9 mouse cellular contexts compared by ENCODE assay signal in genomic region chr19:4045966-4046865, GRCm38 (mm10). TPM values are rescaled to one million over a fixed set of nuclear protein-coding genes. Genes with fewer than 3 reads are reported as not detected.
A peak's percentile ranks its signal among the peaks of the same experiment; 100 is the strongest.
DNase-seq lines count a peak whose midpoint lies in the region; ATAC-seq and TF ChIP-seq lines count a peak whose summit lies in the region.
"Had no signal": no experiment of that assay in that cellular context is flagged by ENCODE, and none has a peak within 500 bp of the region (broad histone marks: within the 10 kb centered on the region; RNA-seq: fewer than 3 reads in every experiment).

Gene Gstp2, minus strand, starts transcription at chr19:4046023.

- TF ChIP-seq EP300 in ES-Bruce4 (IDR thresholded peaks at IDR 0.05; ENCODE audit: insufficient read depth, low read depth, low read length): peak; percentile 86
- no peak for TF ChIP-seq EP300 in heart, postnatal 0 days (IDR thresholded peaks at IDR 0.05; ENCODE audit: low read depth)

- no peak within 1 kb of the TSS for H3K4me3 ChIP-seq in ES-Bruce4 (ENCODE audit: low read depth, low read length)
- peak within 1 kb of the TSS; percentile 7; the same call in 1 of the 2 replicates for H3K4me3 ChIP-seq in heart, postnatal 0 days (ENCODE audit: low read depth, low read length)
- peak within 1 kb of the TSS; percentile 38 for H3K4me3 ChIP-seq in liver, embryonic 16.5 days (ENCODE audit: low read depth, low read length)

- H3K36me3 ChIP-seq in ES-Bruce4 (ENCODE audit: control insufficient read depth, insufficient read depth, low read length, poor library complexity, severe bottlenecking): no peaks in the 10 kb centered on the region
- no peaks in the 10 kb centered on the region for H3K36me3 ChIP-seq in heart, postnatal 0 days (replicated peaks; ENCODE audit: control insufficient read depth, insufficient read depth, low read length)
- no peaks in the 10 kb centered on the region for H3K36me3 ChIP-seq in liver, embryonic 16.5 days (ENCODE audit: control insufficient read depth, insufficient read depth)

- no peak for TF ChIP-seq POLR2A in ES-Bruce4 (IDR thresholded peaks at IDR 0.05; ENCODE audit: insufficient read depth, low read length)

- H3K4me1 ChIP-seq in ES-Bruce4 (ENCODE audit: control insufficient read depth, insufficient read depth, low read length): no peaks in the 10 kb centered on the region
- no peaks in the 10 kb centered on the region for H3K4me1 ChIP-seq in heart, postnatal 0 days (ENCODE audit: control insufficient read depth, insufficient read depth)
- peaks cover 35% of the 10 kb centered on the region for H3K4me1 ChIP-seq in liver, embryonic 16.5 days (ENCODE audit: control insufficient read depth, low read depth, low read length)

- peak within 1 kb of the TSS; percentile 40 for H3K4me2 ChIP-seq in heart, postnatal 0 days (ENCODE audit: low read depth, low read length)
- H3K4me2 ChIP-seq in liver, embryonic 16.5 days (ENCODE audit: low read depth, low read length): peak within 1 kb of the TSS; percentile 66

- H3K9me3 ChIP-seq in ES-Bruce4 (replicated peaks; ENCODE audit: control insufficient read depth, insufficient read depth, low read length, poor library complexity, severe bottlenecking): peaks cover 15% of the 10 kb centered on the region
- H3K9me3 ChIP-seq in heart, postnatal 0 days (replicated peaks; ENCODE audit: control insufficient read depth, low read length): no peaks in the 10 kb centered on the region
- no peaks in the 10 kb centered on the region for H3K9me3 ChIP-seq in liver, embryonic 16.5 days (replicated peaks; ENCODE audit: control insufficient read depth, low read length)

- H3K9ac ChIP-seq in ES-Bruce4 (ENCODE audit: low read depth, poor library complexity, severe bottlenecking): no peak within 1 kb of the TSS
- H3K9ac ChIP-seq in heart, postnatal 0 days (replicated peaks; ENCODE audit: low read depth, low read length): no peak within 1 kb of the TSS
- H3K9ac ChIP-seq in liver, embryonic 16.5 days (ENCODE audit: low read depth, low read length): peak within 1 kb of the TSS; percentile 45

- ATAC-seq in erythroblast, adult 5-6 weeks (replicated peaks; ENCODE audit: low FRiP score, poor library complexity, severe bottlenecking): peak; percentile 89
- peak; percentile 74 for ATAC-seq in heart, postnatal 0 days (ENCODE audit: insufficient read depth, low read depth)
- peak; percentile 80 for ATAC-seq in liver, embryonic 16.5 days (ENCODE audit: low read depth)

- H3K27me3 ChIP-seq in ES-Bruce4 (ENCODE audit: control insufficient read depth, insufficient read depth, low read length, poor library complexity, severe bottlenecking): no peaks in the 10 kb centered on the region
- H3K27me3 ChIP-seq in heart, postnatal 0 days (ENCODE audit: control insufficient read depth, insufficient read depth, low read length): no peaks in the 10 kb centered on the region
- H3K27me3 ChIP-seq in liver, embryonic 16.5 days (ENCODE audit: control insufficient read depth, insufficient read depth, low read depth, low read length): no peaks in the 10 kb centered on the region

- peak; percentile 80 to 86 for DNase-seq in adrenal gland, postnatal 36 days
- peak; percentile 84 for DNase-seq in heart, postnatal 0 days (ENCODE audit: low spot score)
- peak; percentile 94 for DNase-seq in large intestine, adult 2 months (ENCODE audit: low read depth, low spot score)
- DNase-seq in ovary, postnatal 36 days (ENCODE audit: low spot score): peak; percentile 64
- no peak for DNase-seq in thymus, postnatal 25 days

- peak; percentile 10 for TF ChIP-seq CTCF in ES-Bruce4 (IDR thresholded peaks at IDR 0.05; ENCODE audit: low read depth, low read length)
- peak; percentile 40; the same call in 1 of the 2 replicates for TF ChIP-seq CTCF in heart, postnatal 0 days (IDR thresholded peaks at IDR 0.05; ENCODE audit: low read depth)

- WGBS in heart, postnatal 0 days: 37% methylated on average over 16 of the region's 16 CpGs
- whole genome bisulfite sequencing in large intestine, adult 2 months: 11% methylated on average over 16 of the region's 16 CpGs
- WGBS in liver, embryonic 16.5 days (ENCODE audit: insufficient replicate concordance): 43% methylated on average over 16 of the region's 16 CpGs

- H3K27ac ChIP-seq in ES-Bruce4 (ENCODE audit: insufficient read depth, low read length): peak within 1 kb of the TSS; percentile 65
- peak within 1 kb of the TSS; percentile 59 for H3K27ac ChIP-seq in heart, postnatal 0 days (ENCODE audit: low read depth)
- H3K27ac ChIP-seq in liver, embryonic 16.5 days (ENCODE audit: low read length): peak within 1 kb of the TSS; percentile 98
- H3K27ac ChIP-seq: macrophage had no signal

RNA-seq across cellular contexts. Expression of gene Gstp2, which starts in this region (rescaled TPM):
- 29.3 and 32.1 TPM in 2 replicates for polyA plus RNA-seq in ES-Bruce4 (2011; ENCODE audit: insufficient read depth, insufficient read length, low read depth, missing spikeins)
- 10 to 100 TPM; 56.1 to 59.7 TPM for total RNA-seq in adrenal gland, postnatal 36 days (2021)
- total RNA-seq in erythroblast, adult 5-6 weeks (2015; ENCODE audit: low replicate concordance): not detected in 2 replicates
- 1.4 and 2.1 TPM in 2 replicates for total RNA-seq in erythroblast, adult 5-6 weeks (2017; ENCODE audit: low replicate concordance)
- total RNA-seq in heart, postnatal 0 days (2014; rRNA removed; ENCODE audit: low replicate concordance): 4.5 and 9.7 TPM in 2 replicates
- 17.0 and 22.7 TPM in 2 replicates for polyA plus RNA-seq in heart, postnatal 0 days (2015; fragmentation: Nextera tagmentation; extraction: Ambion mirVana)
- 188 and 228 TPM in 2 replicates for polyA plus RNA-seq in large intestine, adult 2 months (2012; rRNA removed)
- 6.1 and 17.4 TPM in 2 replicates for polyA plus RNA-seq in liver, embryonic 16.5 days (2015; fragmentation: Nextera tagmentation; extraction: Ambion mirVana)
- polyA plus RNA-seq: macrophage had no signal
